Mouse (Mus musculus): ENCODE measurements around the gene Rnf213.

- TF ChIP-seq POLR2A (IDR thresholded peaks at IDR 0.05; ENCODE audit: borderline replicate concordance, extremely low read depth, low read depth, low read length) (no peak), CTCF (IDR thresholded peaks at IDR 0.05; ENCODE audit: insufficient read depth, low read length) (no peak)
Measured at GRCm38 (mm10) chr11:119393483-119393804, 544 bp downstream of the Rnf213 start.
